Mouse (Mus musculus) megakaryocyte, embryonic 14.5 days (primary cell): ENCODE measurements at regions not wholly inside any gene's neighbourhood (a gene's known extent, or its start where the extent isn't known, plus 50 kb on each side); places are given as distances from the start of the nearest gene placed in this dataset.

Experiments used
- FLI1 ChIP-seq: IDR thresholded peaks from 2 replicates; pipeline ENCODE4 v1.6.1; 2012; ENCODE audit warnings: low read length, inconsistent platforms, mixed read lengths
- GATA1 ChIP-seq: IDR thresholded peaks from 3 replicates; pipeline ENCODE4 v1.6.1; 2012; ENCODE audit warnings: mixed read lengths, low read length, inconsistent platforms, borderline replicate concordance

GRCm38 (mm10) chr9:116428475-116428874, 253.3 kb upstream of the Tgfbr2 start:
- TF ChIP-seq FLI1 (no peak), GATA1 (no peak)
